Mouse (Mus musculus) heart, adult 11 months (tissue): ENCODE results near the gene Thap8.
A peak's percentile ranks its signal among the peaks of the same experiment; 100 is the strongest.

Experiments
- DNase-seq: peaks from one replicate; pipeline ENCODE4 v3.0.0; 2022

Gene Thap8

GRCm38 (mm10) chr7:30286701-30287410, 7.0 kb downstream of the Thap8 start:
- peak; percentile 96 for DNase-seq

- DNase-seq = no peak
Measured at GRCm38 (mm10) chr7:30288046-30288445, 8.2 kb downstream of the Thap8 start.

- no peak for DNase-seq
Measured at GRCm38 (mm10) chr7:30289071-30289713, 9.3 kb downstream of the Thap8 start.

GRCm38 (mm10) chr7:30289714-30290399, 10.0 kb downstream of the Thap8 start:
- peak; percentile 91 for DNase-seq

GRCm38 (mm10) chr7:30291215-30292131, 11.6 kb downstream of the Thap8 start, which contains the start of gene Clip3:
Gene Clip3 (plus strand): TSS chr7:30291728.
- peak; percentile 98 for DNase-seq

GRCm38 (mm10) chr7:30293795-30294194, 13.9 kb downstream of the Thap8 start:
- no peak for DNase-seq

- no peak for DNase-seq
Measured at GRCm38 (mm10) chr7:30294296-30294695, 14.4 kb downstream of the Thap8 start.

- peak; percentile 97 for DNase-seq
Measured at GRCm38 (mm10) chr7:30295103-30295502, 15.2 kb downstream of the Thap8 start.

- no peak for DNase-seq
Measured at GRCm38 (mm10) chr7:30296816-30297215, 16.9 kb downstream of the Thap8 start.

GRCm38 (mm10) chr7:30297266-30297665, 17.4 kb downstream of the Thap8 start:
- no peak for DNase-seq

- no peak for DNase-seq
Measured at GRCm38 (mm10) chr7:30300914-30301313, 21.0 kb downstream of the Thap8 start.

- DNase-seq = peak; percentile 85
Measured at GRCm38 (mm10) chr7:30306083-30306779, 26.3 kb downstream of the Thap8 start.

- DNase-seq = peak; percentile 100
Measured at GRCm38 (mm10) chr7:30308076-30309005, 28.4 kb downstream of the Thap8 start, which contains the start of gene Alkbh6. Gene Alkbh6 (plus strand): TSS chr7:30308717.

- DNase-seq = peak; percentile 87
Measured at GRCm38 (mm10) chr7:30309395-30310129, 29.7 kb downstream of the Thap8 start.

- DNase-seq = peak; percentile 86
Measured at GRCm38 (mm10) chr7:30310136-30310535, 30.2 kb downstream of the Thap8 start.

GRCm38 (mm10) chr7:30313666-30314320, 33.9 kb downstream of the Thap8 start:
- DNase-seq = peak; percentile 86

GRCm38 (mm10) chr7:30314721-30315155, 34.8 kb downstream of the Thap8 start, which contains the start of gene Syne4:
Gene Syne4 (plus strand): TSS chr7:30314807.
- no peak for DNase-seq

GRCm38 (mm10) chr7:30315559-30316529, 36.0 kb downstream of the Thap8 start:
- no peak for DNase-seq
